Mouse (Mus musculus) neural tube, embryonic 15.5 days (tissue): ENCODE measurements around the gene Mllt3. TPM values are rescaled to one million over a fixed set of nuclear protein-coding genes. Genes with fewer than 3 reads are reported as not detected.

ENCODE experiments used
- ATAC-seq: fragments of 200-750 bp; cut with Nextera tagmentation; 2 replicates; pipeline ENCODE4 v1.8.0; 2017; ENCODE audit warnings: mild to moderate bottlenecking, moderate TSS enrichment, moderate library complexity; ENCODE audit not compliant: low FRiP score
- H3K27ac ChIP-seq: fragments of 300-500 bp; sonication (generic); replicated peaks from 2 replicates; pipeline ENCODE4 v1.5.1; 2015; ENCODE audit warnings: mild to moderate bottlenecking, inconsistent platforms
- H3K27me3 ChIP-seq: fragments of 300-500 bp; sonication (generic); replicated peaks from 2 replicates; pipeline ENCODE4 v1.6.1; 2015; ENCODE audit warnings: inconsistent platforms
- H3K36me3 ChIP-seq: fragments of 300-500 bp; sonication (generic); 2 replicates; pipeline ENCODE4 v1.6.1; 2015; ENCODE audit warnings: inconsistent platforms
- H3K4me1 ChIP-seq: fragments of 300-500 bp; sonication (generic); 2 replicates; pipeline ENCODE4 v1.6.1; 2015; ENCODE audit warnings: inconsistent platforms
- H3K4me2 ChIP-seq: fragments of 300-500 bp; sonication (generic); 2 replicates; pipeline ENCODE4 v1.6.1; 2015; ENCODE audit warnings: inconsistent platforms, mild to moderate bottlenecking, moderate library complexity
- H3K4me3 ChIP-seq: fragments of 300-500 bp; sonication (generic); replicated peaks from 2 replicates; pipeline ENCODE4 v1.5.1; 2015; ENCODE audit warnings: mild to moderate bottlenecking, inconsistent platforms
- H3K9ac ChIP-seq: fragments of 300-500 bp; sonication (generic); replicated peaks from 2 replicates; pipeline ENCODE4 v1.6.1; 2015; ENCODE audit warnings: mild to moderate bottlenecking, inconsistent platforms
- H3K9me3 ChIP-seq: fragments of 300-500 bp; sonication (generic); replicated peaks from 2 replicates; pipeline ENCODE4 v1.6.1; 2016; ENCODE audit warnings: inconsistent platforms
- WGBS: fragments of 180-500 bp; shearing (Covaris S2); methylation state at CpG from one replicate; pipeline ENCODE4 v1.1.7; 2015; ENCODE audit warnings: mixed read lengths; 5-methylcytosine and 5-hydroxymethylcytosine counted together
- polyA plus RNA-seq: library from polyadenylated mRNA; unstranded; fragments of >200 nt; fragmentation: Nextera tagmentation; extraction: Ambion mirVana; gene quantifications from 2 replicates; pipeline ENCODE4 v1.2.1, GENCODE M21; 2015

Mllt3 gene
- polyA plus RNA-seq, 1 experiment from 2014 or later, result 69.0 TPM

GRCm38 (mm10) chr4:87942921-87943403 lies 90.2 kb downstream of the Mllt3 start:
- no peaks in the 10 kb centered on the region for H3K9me3 ChIP-seq
- no peak overlapping the region for H3K4me3 ChIP-seq
- H3K27me3 ChIP-seq, result no peaks in the 10 kb centered on the region
- 89% methylated on average over 8 of the region's 8 CpGs for WGBS
- peaks cover 11% of the 10 kb centered on the region for H3K4me1 ChIP-seq
- no peak for ATAC-seq
- no peak overlapping the region for H3K4me2 ChIP-seq
- H3K9ac ChIP-seq, result no peak overlapping the region
- H3K36me3 ChIP-seq, result no peaks in the 10 kb centered on the region
- 0 out of 2 replicates have a peak overlapping the region, but pooled peaks have one; percentile 41 for H3K27ac ChIP-seq

DNA sequence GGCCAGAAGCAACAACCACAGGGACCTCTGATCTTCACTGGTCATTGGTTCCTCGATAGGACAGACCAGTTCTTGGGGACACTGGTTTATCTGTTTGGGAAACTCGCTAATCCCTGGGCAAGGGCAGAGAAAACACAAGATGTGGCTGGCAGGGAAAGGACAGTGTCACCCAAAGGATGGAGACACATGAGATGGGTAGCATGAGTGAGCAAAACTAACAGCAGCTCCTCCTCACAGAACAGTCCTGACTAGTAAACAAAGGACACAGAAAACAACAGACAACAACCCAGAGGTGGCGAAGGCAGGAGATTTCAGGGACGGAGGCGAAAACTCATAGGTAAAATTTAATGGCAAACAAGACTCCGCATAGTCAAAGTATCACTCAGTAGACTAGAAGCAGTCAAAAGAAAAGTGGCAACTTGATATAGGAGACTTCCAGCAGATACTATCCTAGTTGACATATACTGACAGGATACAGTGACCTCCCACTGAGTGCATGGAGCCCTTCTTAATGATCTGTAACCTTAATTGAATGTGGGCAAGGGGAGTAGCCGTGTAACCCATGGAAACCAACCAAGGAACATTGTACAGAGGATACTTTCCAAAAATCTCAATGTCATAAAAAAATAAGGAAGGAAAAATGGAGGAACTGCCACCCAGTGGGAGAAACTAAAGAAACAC lies 93.5 kb downstream of the Mllt3 start:
- 90% methylated on average over 7 of the region's 7 CpGs for WGBS
- Histone ChIP-seq H3K4me1 (peaks cover 12% of the 10 kb centered on the region), H3K4me3 (no peak overlapping the region), H3K9ac (no peak overlapping the region), H3K9me3 (no peaks in the 10 kb centered on the region), H3K27ac (no peak overlapping the region), H3K27me3 (no peaks in the 10 kb centered on the region), H3K36me3 (no peaks in the 10 kb centered on the region), H3K4me2 (no peak overlapping the region)
- no peak for ATAC-seq

- H3K4me1 ChIP-seq, result peaks cover 17% of the 10 kb centered on the region
- H3K36me3 ChIP-seq, result no peaks in the 10 kb centered on the region
- 68% methylated on average over 2 of the region's 2 CpGs for WGBS
- no peak for ATAC-seq
- no peak overlapping the region for H3K4me2 ChIP-seq
- no peak overlapping the region for H3K27ac ChIP-seq
- H3K27me3 ChIP-seq, result no peaks in the 10 kb centered on the region
- H3K9ac ChIP-seq, result no peak overlapping the region
- no peak overlapping the region for H3K4me3 ChIP-seq
- H3K9me3 ChIP-seq, result no peaks in the 10 kb centered on the region
These were observed 96.8 kb downstream of the Mllt3 start for GRCm38 (mm10) chr4:87936326-87936725.

GRCm38 (mm10) chr4:87933701-87934337 lies 99.3 kb downstream of the Mllt3 start:
- Histone ChIP-seq H3K9me3 (no peaks in the 10 kb centered on the region), H3K27ac (no peak overlapping the region), H3K36me3 (no peaks in the 10 kb centered on the region), H3K4me2 (no peak overlapping the region), H3K4me1 (peaks cover 21% of the 10 kb centered on the region), H3K27me3 (no peaks in the 10 kb centered on the region), H3K9ac (no peak overlapping the region), H3K4me3 (no peak overlapping the region)
- 83% methylated on average over 4 of the region's 4 CpGs for WGBS
- peak; percentile 32; the same call in 1 of the 2 replicates for ATAC-seq

DNA sequence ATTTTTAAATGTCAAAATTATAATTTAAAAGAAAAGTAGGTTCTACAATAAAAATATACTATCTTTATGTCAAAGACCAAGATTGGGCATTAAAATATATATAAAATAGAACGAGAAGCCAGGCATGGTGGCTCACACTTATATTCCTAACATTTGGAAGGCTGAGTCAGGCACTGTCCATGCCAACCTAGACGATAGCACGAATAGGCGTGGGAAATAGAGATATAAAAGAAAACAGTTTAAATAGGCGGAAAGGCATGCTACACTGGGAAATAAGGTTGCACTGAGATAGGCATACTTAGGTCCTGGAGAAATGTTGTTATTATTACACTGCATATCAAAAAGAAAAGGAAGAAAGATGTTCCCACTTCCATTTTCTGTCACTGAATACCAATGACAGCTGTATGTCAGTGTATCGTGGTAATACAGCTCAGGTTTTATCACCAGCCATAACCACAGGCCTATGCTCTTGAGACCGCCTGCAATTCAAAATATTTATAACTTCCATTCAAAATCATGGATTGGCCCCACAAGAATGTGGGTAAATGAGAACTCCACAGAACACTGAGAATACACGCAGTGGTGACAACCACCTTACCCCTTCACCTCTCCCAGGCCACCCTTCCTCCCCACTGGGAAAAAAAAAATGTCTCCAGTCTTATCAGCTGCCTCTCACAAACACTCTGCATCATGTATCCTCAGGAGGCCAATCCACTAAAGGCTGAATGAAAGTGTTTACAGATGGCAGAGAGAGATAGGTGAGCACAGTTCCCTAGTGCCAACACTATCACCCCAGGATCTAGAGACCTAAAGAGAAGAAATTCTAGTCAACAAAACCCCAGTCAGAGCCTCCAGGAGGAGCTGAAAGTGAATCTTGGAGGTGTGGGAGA lies 102.6 kb downstream of the Mllt3 start:
- H3K9me3 ChIP-seq, result no peaks in the 10 kb centered on the region
- no peak for ATAC-seq
- no peak overlapping the region for H3K4me3 ChIP-seq
- no peaks in the 10 kb centered on the region for H3K36me3 ChIP-seq
- no peak overlapping the region for H3K27ac ChIP-seq
- H3K9ac ChIP-seq, result no peak overlapping the region
- H3K27me3 ChIP-seq, result no peaks in the 10 kb centered on the region
- 75% methylated on average over 8 of the region's 8 CpGs for WGBS
- no peak overlapping the region for H3K4me2 ChIP-seq
- H3K4me1 ChIP-seq, result peaks cover 21% of the 10 kb centered on the region

- no peak overlapping the region for H3K27ac ChIP-seq
- no peaks in the 10 kb centered on the region for H3K9me3 ChIP-seq
- H3K4me2 ChIP-seq, result no peak overlapping the region
- no peaks in the 10 kb centered on the region for H3K36me3 ChIP-seq
- no peaks in the 10 kb centered on the region for H3K27me3 ChIP-seq
- 66% methylated on average over 3 of the region's 3 CpGs for WGBS
- H3K9ac ChIP-seq, result no peak overlapping the region
- H3K4me3 ChIP-seq, result no peak overlapping the region
- no peak for ATAC-seq
- peaks cover 9% of the 10 kb centered on the region for H3K4me1 ChIP-seq
These were observed 104.5 kb downstream of the Mllt3 start for GRCm38 (mm10) chr4:87928603-87929199.

GRCm38 (mm10) chr4:87927354-87927753 lies 105.8 kb downstream of the Mllt3 start:
- ATAC-seq, result no peak
- peaks cover 9% of the 10 kb centered on the region; the same call in 1 of the 2 replicates for H3K4me1 ChIP-seq

GRCm38 (mm10) chr4:87920664-87921063 lies 112.5 kb downstream of the Mllt3 start:
- Histone ChIP-seq H3K27ac (no peak overlapping the region), H3K4me1 (peaks cover 13% of the 10 kb centered on the region), H3K4me3 (no peak overlapping the region), H3K9ac (no peak overlapping the region), H3K4me2 (no peak overlapping the region), H3K9me3 (no peaks in the 10 kb centered on the region), H3K36me3 (no peaks in the 10 kb centered on the region), H3K27me3 (no peaks in the 10 kb centered on the region)
- no peak for ATAC-seq
- 84% methylated on average over 8 of the region's 8 CpGs for WGBS

More at GRCm38 (mm10) chr4:87927354-87927753, 105.8 kb downstream of the Mllt3 start:
- Histone ChIP-seq H3K4me2 (no peak overlapping the region), H3K9me3 (no peaks in the 10 kb centered on the region), H3K27me3 (no peaks in the 10 kb centered on the region), H3K27ac (no peak overlapping the region), H3K36me3 (no peaks in the 10 kb centered on the region), H3K9ac (no peak overlapping the region), H3K4me3 (no peak overlapping the region)
- WGBS, result 72% methylated on average over 10 of the region's 10 CpGs

- no peaks in the 10 kb centered on the region for H3K9me3 ChIP-seq
- no peaks in the 10 kb centered on the region for H3K36me3 ChIP-seq
- no peak overlapping the region for H3K4me2 ChIP-seq
- H3K9ac ChIP-seq, result no peak overlapping the region
- H3K4me3 ChIP-seq, result no peak overlapping the region
- H3K27ac ChIP-seq, result no peak overlapping the region
- ATAC-seq, result no peak
- peaks cover 10% of the 10 kb centered on the region; the same call in 1 of the 2 replicates for H3K4me1 ChIP-seq
- WGBS, result 67% methylated on average over 6 of the region's 6 CpGs
- H3K27me3 ChIP-seq, result no peaks in the 10 kb centered on the region
These were observed 121.8 kb downstream of the Mllt3 start for GRCm38 (mm10) chr4:87911172-87911994.

DNA sequence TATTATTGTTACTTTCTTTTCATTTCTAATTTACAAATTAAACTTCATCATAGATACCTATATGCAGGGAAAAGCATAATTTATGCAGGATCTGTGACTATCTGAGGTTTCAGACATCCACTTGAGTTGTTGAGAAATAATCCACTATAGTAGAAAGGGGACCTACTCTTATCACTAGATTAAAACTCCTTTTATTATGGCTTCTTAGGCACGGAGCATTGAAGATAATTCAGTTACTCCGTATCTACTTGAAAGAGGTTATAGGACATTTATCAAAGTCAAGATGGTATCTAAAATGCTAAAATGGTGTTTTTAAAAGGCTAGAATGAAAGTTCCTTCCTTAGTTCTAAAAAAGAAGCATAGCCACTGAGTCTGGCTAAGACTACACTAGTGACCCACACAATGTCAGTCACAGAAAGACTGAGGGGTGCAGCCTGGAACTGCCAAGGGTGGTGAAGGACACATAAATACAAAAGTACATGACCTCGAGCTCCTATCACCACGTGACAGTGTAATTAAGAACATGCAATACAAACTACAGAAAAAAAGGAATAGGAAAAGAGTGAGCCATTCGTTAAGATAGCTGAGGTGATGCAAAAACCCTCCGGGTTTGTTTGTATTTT lies 127.9 kb downstream of the Mllt3 start:
- Histone ChIP-seq H3K9ac (no peak overlapping the region), H3K9me3 (no peaks in the 10 kb centered on the region), H3K27me3 (no peaks in the 10 kb centered on the region), H3K4me1 (peaks cover 11% of the 10 kb centered on the region; the same call in 1 of the 2 replicates), H3K4me2 (no peak overlapping the region), H3K4me3 (no peak overlapping the region), H3K36me3 (no peaks in the 10 kb centered on the region), H3K27ac (no peak overlapping the region)
- ATAC-seq, result no peak
- WGBS, result 86% methylated on average over 6 of the region's 6 CpGs
